Mouse (Mus musculus) embryo, embryonic 10 days (tissue): Measurements from ENCODE around the gene Itln1.
"Not testable (repeated sequence)": the region's sequence is repeated elsewhere in the genome, so short reads cannot be mapped to it uniquely, and the experiment has no call there.

Source experiments
- DNase-seq: peaks from one replicate; pipeline ENCODE4 v3.0.0-alpha.2; 2015; ENCODE audit warnings: low spot score

Gene Itln1

GRCm38 (mm10) chr1:171513760-171514159, 21.3 kb downstream of the Itln1 start:
- DNase-seq: no peak

GRCm38 (mm10) chr1:171513234-171513633, 21.9 kb downstream of the Itln1 start:
- no peak for DNase-seq

GRCm38 (mm10) chr1:171504586-171504985, 30.5 kb downstream of the Itln1 start:
- DNase-seq: no peak

- peak; percentile 80 for DNase-seq
Observed at GRCm38 (mm10) chr1:171503592-171504291, 31.4 kb downstream of the Itln1 start.

GRCm38 (mm10) chr1:171503250-171503591, 31.9 kb downstream of the Itln1 start, which contains the start of gene Alyref2:
Gene Alyref2, plus strand, starts transcription at chr1:171503478.
- DNase-seq: peak; percentile 96

- DNase-seq: peak; percentile 86
Observed at GRCm38 (mm10) chr1:171502388-171503249, 32.5 kb downstream of the Itln1 start.

GRCm38 (mm10) chr1:171501636-171502080, 33.4 kb downstream of the Itln1 start:
- DNase-seq: peak; percentile 83

GRCm38 (mm10) chr1:171501016-171501610, 34.0 kb downstream of the Itln1 start:
- no peak for DNase-seq

GRCm38 (mm10) chr1:171499856-171500255, 35.2 kb downstream of the Itln1 start:
- DNase-seq: no peak

- DNase-seq: no peak
Observed at GRCm38 (mm10) chr1:171495371-171495770, 39.7 kb downstream of the Itln1 start.

- no peak for DNase-seq
Observed at GRCm38 (mm10) chr1:171494241-171494640, 40.9 kb downstream of the Itln1 start.

GRCm38 (mm10) chr1:171478968-171479367, 56.1 kb downstream of the Itln1 start:
- peak; percentile 67 for DNase-seq

- DNase-seq: no peak
Observed at GRCm38 (mm10) chr1:171477758-171478545, 57.1 kb downstream of the Itln1 start.

- DNase-seq: no peak
Observed at GRCm38 (mm10) chr1:171477123-171477522, 58.0 kb downstream of the Itln1 start.

GRCm38 (mm10) chr1:171473920-171474640, 61.0 kb downstream of the Itln1 start:
- no peak for DNase-seq

- no peak for DNase-seq
Observed at GRCm38 (mm10) chr1:171473506-171473905, 61.6 kb downstream of the Itln1 start.

GRCm38 (mm10) chr1:171471941-171472340, 63.2 kb downstream of the Itln1 start:
- DNase-seq: not testable (repeated sequence)

GRCm38 (mm10) chr1:171471452-171471851, 63.6 kb downstream of the Itln1 start:
- no peak for DNase-seq

- no peak for DNase-seq
Observed at GRCm38 (mm10) chr1:171470896-171471295, 64.2 kb downstream of the Itln1 start.

- DNase-seq: peak; percentile 75
Observed at GRCm38 (mm10) chr1:171470371-171470871, 64.7 kb downstream of the Itln1 start.

GRCm38 (mm10) chr1:171469678-171470077, 65.4 kb downstream of the Itln1 start:
- DNase-seq: no peak
